Mouse (Mus musculus): ENCODE results near the gene Postn.

The Postn gene

GRCm38 (mm10) chr3:54360897-54361296 lies at the start of gene Postn:
Gene Postn, plus strand, starts transcription at chr3:54361109.
- DNase-seq, result no peak

GRCm38 (mm10) chr3:54314055-54314454 lies 46.9 kb upstream of the Postn start:
- DNase-seq, result no peak

DNA sequence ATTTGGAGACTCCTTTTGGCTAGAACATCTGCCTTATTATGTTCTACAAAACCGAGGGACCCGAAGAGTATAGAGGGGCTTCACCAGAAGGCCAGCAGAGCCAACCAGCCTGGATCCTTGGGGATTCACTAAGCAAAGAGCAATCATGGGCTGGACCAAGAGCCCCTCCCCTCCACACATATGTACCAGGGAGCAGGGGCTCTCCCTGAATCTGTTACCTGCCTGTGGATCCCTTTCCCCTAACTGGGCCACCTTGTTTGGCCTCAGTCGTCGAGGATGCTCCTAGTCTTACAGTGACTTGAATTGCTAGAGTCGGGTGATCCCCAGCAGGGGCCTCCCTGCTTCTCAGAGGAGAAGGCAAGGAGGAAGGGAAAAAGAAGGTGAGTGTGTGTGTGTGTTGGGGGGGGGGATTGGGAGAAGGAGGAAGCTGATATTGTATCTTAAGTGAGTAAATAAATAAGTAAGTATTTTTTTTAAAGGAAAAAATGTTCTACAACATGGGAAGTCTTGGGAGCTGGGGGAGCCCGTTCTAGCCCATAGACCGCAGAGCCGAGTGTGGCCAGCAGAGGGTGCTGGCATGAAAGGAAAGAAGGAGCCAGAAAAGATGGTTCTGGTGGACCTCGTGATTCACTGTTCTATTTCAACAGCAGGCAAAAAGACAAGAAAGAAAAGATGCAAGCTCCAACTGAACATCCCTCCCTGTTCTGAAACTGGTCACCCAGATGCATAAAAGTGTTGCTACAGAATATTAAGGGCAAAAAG lies 7.8 kb upstream of the Postn start:
- peak; percentile 61 for DNase-seq

DNA sequence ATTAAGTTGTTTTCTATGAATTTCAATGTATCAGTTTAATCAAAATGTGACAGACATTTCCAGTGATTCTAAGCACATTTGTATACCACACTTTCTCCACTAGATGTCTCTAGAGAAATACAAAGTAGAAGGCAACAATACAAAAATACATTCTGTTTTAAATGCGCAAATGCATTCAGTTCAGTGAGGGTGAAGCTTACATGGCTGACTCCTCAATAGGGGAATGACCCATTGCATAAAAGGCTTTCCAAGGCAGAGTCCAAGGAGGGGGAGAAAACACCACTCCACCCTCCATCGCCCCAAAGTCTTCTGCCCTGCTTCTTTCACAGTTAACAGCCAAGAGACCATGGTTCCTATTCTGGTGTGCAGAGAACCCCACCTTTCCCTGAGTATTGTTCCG lies 3.3 kb upstream of the Postn start:
- peak; percentile 5 for DNase-seq

- peak; percentile 7 for DNase-seq
Measured at GRCm38 (mm10) chr3:54358463-54359189, 2.3 kb upstream of the Postn start.

DNA sequence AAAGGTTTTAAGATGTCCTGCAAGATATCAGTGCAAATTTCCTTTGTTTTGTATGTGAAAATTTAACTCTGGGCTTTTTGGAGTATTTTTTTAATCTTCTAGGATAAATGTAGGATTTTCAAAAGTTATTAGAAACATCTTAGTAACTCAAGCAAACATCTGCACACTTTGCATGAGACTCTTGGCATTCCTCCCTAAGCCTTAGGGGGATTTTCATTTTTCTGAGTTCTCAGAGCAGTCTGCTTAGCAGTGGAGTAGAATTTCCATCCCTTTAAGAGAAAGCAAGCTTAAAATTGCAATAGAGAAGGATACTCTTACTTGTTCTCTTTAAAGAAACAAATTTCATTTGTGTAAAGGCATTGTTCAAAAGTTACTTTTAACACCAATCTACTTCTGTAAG lies 747 bp downstream of the Postn start:
- DNase-seq, result no peak

GRCm38 (mm10) chr3:54371015-54371414 lies 10.1 kb downstream of the Postn start:
- no peak for DNase-seq

DNA sequence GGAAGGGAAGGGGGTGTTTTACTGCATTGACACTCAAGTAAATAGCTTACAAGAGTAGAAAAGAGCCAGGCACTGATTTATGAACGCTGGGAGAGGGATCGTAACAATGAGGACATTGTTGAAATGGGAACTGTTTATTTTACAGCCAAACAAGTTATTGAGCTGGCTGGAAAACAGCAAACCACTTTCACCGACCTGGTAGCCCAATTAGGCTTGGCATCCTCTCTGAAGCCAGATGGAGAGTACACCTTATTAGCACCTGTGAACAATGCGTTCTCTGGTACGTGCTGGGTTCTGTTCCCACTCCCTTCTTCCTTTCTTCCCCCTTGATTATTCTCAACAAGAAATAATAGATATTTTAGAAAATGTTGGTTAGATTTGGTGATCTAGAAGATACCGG lies 11.7 kb downstream of the Postn start:
- DNase-seq, result no peak

- no peak for DNase-seq
Measured at GRCm38 (mm10) chr3:54376014-54376413, 15.1 kb downstream of the Postn start.

GRCm38 (mm10) chr3:54377647-54378046 lies 16.7 kb downstream of the Postn start:
- DNase-seq, result no peak

DNA sequence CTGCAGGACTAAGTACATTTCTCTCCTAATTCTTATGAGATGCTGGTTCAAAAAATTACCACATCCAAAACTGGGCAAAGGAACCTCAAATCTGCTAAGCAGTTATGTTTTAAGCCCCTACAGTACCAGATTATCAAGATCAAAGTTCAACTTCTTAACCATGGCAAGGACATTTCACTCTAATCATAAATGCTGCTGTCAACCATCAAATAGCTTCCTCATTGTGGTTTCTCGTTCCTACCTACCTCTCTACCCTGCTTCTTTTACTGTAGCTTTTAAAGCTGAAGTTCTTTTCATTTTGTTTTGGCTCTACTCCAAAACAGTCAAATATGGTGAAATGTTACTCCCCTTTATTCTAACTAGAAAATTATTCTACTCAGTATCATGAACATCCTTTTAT lies 17.2 kb downstream of the Postn start:
- no peak for DNase-seq

DNA sequence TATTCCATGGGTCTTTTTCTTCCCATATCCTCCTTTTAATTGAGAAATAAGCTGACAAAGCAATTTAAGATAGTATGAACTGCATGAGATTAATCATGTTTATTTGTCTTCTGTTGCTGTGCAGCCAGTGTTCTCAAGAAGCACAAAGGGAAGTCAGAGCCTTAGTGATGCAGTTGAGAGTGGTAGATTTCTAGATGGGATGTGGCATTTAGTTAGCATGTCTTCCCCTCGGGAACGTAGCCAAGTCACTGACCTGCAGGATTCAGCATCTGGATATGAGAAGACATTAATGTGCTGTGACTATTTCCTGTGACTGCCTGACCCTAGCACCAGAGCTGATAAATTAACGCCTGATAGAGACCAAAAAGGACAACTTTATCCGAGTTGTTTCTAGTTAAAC lies 19.1 kb downstream of the Postn start:
- peak; percentile 2 for DNase-seq

DNA sequence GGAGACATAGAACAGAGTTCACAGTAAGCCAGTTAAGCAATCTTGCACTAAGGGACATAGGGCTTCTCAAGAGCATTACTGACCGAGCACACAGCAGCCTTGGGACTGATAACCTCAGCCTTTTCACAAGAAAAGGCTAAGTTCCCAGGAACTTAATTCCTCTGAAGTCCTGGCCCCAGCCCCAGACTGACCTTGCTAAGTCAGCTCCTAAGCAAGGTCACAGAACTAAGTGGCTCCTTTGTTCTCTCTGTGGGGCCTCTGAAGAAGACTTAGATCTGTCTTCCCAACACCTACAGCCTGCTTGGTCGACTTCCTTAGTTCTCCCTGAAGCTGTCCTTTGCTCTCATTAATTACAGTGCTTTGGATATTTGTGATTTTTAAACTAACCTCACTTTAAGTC lies 38.4 kb downstream of the Postn start:
- DNase-seq, result no peak

DNA sequence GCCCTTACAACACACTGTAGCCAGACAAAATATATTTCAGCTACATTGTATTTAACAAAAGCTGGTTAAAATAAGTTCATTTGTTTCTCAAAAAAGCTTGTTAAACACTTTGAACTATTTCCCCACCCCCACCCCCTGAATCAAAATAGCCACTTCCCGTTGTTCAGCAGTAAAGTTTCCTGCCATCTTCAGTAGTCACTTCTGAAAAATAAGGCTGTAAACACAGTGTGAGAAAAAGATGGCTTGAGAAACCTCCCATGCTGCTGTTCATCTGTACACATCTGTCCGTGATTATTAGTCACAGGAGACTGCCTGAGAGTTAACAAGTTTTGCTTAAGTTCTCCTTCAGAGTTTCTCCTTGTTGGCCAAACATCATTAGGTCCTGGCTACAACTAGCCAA lies 39.0 kb downstream of the Postn start:
- no peak for DNase-seq

DNA sequence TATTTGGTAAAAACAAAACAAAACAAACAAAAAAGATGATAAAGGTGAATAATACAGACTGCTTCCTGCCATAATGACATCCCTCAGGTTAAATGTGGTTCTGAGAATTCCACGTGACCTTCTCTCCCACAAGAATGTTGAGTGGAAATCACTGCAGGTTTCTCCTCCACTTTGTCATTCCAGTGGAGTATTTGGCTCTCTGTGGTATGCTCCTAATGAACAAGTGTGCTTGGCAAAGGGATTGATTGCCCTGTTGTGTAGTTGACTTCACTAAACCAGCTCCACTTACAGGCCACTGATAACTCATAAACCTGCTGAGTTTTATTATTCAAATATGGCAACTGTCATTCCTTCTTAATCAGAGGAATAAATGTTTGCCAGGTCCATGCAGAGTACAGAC lies 39.7 kb downstream of the Postn start:
- DNase-seq, result no peak

DNA sequence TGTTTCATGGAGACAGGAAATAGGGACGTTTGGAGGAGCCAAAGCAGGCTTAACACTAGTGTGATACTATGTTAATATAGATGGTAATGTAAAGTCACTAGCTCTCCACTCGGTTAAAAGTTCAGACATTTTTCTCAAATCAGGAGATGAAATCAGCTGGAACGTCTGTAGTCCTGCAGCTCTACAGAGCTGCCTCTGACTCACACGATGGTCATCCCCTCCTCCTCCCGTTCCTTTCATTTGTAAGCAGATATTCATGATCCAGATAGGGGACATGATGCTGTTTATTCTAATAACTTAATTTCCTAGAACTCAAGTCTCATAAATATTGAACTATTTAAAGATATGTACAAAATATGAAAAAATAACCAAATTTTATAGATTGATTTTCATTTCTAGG lies 40.8 kb downstream of the Postn start:
- DNase-seq, result no peak

DNA sequence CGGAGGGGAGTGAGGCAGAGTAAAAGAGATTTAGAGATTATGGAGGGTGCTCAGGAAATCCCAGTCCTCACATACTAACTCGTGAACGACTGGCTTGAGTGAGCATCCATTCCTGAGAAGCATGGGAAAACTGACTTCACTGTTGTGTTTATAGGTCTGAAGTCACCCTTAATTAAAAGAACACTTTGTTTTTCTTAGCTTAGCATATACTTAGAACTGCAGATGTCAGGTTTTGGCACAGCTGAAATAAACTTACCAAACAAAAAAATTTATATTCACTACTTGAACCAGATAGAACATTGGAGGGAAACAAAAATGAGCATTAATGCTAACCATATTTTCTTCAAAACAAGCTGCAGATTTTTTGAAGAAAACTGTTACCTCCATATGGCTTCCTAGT lies 42.9 kb downstream of the Postn start:
- no peak for DNase-seq

DNA sequence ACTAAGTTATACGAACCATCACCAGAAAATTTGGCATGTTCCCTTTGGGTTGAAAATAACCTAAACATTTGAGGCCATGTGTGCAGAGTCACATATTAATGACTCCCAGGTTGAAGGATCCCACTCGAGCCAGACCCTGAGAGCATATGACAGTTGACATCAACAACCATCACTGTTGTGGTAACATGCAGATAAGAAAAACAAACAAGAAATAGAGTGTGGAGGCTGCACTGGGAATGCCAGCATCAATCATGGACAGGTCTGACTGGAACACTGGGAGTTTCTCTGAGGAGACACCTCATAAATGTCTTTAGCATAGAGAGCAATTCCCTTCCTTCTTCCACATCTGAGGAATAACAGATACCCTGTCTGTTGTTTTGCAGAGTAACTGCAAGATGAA lies 45.7 kb downstream of the Postn start:
- DNase-seq, result no peak

- no peak for DNase-seq
Measured at GRCm38 (mm10) chr3:54411052-54411451, 50.1 kb downstream of the Postn start.

GRCm38 (mm10) chr3:54412885-54413583 lies 52.1 kb downstream of the Postn start:
- DNase-seq, result no peak

DNA sequence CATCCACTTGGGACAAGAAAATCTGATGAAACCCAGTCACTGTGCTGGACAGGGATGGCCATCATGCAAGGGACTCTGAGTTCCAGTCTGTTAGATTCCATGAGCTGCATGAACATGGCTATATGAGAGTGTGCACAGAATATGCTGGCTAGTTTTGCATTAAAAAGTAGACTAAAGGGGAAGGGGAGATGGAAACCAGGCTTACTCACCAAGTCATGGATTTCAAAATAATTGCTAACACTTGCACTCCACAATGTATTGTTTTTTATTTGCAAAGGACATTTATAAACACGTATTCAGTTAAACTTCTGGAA lies 52.6 kb downstream of the Postn start:
- no peak for DNase-seq

DNA sequence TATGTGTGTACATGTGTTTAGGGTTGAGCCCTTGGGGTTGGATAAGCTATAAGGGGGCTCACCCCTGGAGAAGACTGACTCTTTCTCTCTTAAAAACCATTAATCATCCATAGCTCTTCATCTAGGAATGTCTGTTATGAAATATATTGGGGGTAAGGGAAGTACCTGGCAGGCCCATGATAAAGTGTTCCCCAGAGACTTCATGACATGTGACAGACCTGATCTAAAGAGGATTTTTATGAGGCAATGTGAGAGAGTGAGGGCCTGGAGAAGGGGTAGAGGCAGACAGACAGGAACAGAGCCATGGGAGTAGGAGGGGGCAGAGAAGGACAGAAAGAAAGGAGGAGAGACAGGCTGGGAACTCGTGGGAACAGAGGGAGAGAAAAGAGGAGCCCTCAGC lies 53.5 kb downstream of the Postn start:
- DNase-seq, result no peak

GRCm38 (mm10) chr3:54417833-54418386 lies 57.0 kb downstream of the Postn start:
- no peak for DNase-seq

All from kidney, adult 9 months (tissue).